Mouse (Mus musculus): Measurements from ENCODE around the gene Ddhd1. TPM values are rescaled to one million over a fixed set of nuclear protein-coding genes. Genes with fewer than 3 reads are reported as not detected.

The Ddhd1 gene
- polyA plus RNA-seq, 1 experiment from 2014 or later, result 15.0 TPM

- H3K36me3 ChIP-seq (ENCODE audit: control insufficient read depth, insufficient read depth, low read length), result no peaks in the 10 kb centered on the region
- WGBS, result 77% methylated on average over 4 of the region's 4 CpGs
- H3K4me2 ChIP-seq (replicated peaks; ENCODE audit: low read depth, low read length), result no peak overlapping the region
- no peaks in the 10 kb centered on the region for H3K27me3 ChIP-seq (ENCODE audit: control insufficient read depth, insufficient read depth, low read length)
- no peak overlapping the region for H3K9ac ChIP-seq (ENCODE audit: low read depth, low read length)
- no peak overlapping the region for H3K27ac ChIP-seq (ENCODE audit: low read depth, low read length)
- ATAC-seq (ENCODE audit: low FRiP score) (no peak), DNase-seq (ENCODE audit: low spot score) (no peak)
- H3K4me3 ChIP-seq (ENCODE audit: low read depth, low read length), result no peak overlapping the region
- no peaks in the 10 kb centered on the region for H3K9me3 ChIP-seq (ENCODE audit: control insufficient read depth, low read length)
- no peaks in the 10 kb centered on the region for H3K4me1 ChIP-seq (replicated peaks; ENCODE audit: control insufficient read depth, insufficient read depth, low read length)
Observed at GRCm38 (mm10) chr14:45552431-45552830, 105.5 kb downstream of the Ddhd1 start.

GRCm38 (mm10) chr14:45551121-45551768 is 106.7 kb downstream of the Ddhd1 start:
- no peak overlapping the region for H3K9ac ChIP-seq (ENCODE audit: low read depth, low read length)
- H3K27ac ChIP-seq (ENCODE audit: low read depth, low read length), result no peak overlapping the region
- no peaks in the 10 kb centered on the region for H3K36me3 ChIP-seq (ENCODE audit: control insufficient read depth, insufficient read depth, low read length)
- H3K4me3 ChIP-seq (ENCODE audit: low read depth, low read length), result no peak overlapping the region
- no peaks in the 10 kb centered on the region for H3K27me3 ChIP-seq (ENCODE audit: control insufficient read depth, insufficient read depth, low read length)
- peak; percentile 82 for DNase-seq (ENCODE audit: low spot score)
- no peak overlapping the region; the same call in 1 of the 2 replicates for H3K4me2 ChIP-seq (replicated peaks; ENCODE audit: low read depth, low read length)
- WGBS, result 63% methylated on average over 17 of the region's 17 CpGs
- H3K4me1 ChIP-seq (replicated peaks; ENCODE audit: control insufficient read depth, insufficient read depth, low read length), result no peaks in the 10 kb centered on the region
- peak; percentile 80 for ATAC-seq (ENCODE audit: low FRiP score)
- H3K9me3 ChIP-seq (ENCODE audit: control insufficient read depth, low read length), result no peaks in the 10 kb centered on the region

GRCm38 (mm10) chr14:45550010-45550647 is 107.8 kb downstream of the Ddhd1 start:
- ATAC-seq (ENCODE audit: low FRiP score) (no peak), DNase-seq (ENCODE audit: low spot score) (no peak)
- no peak overlapping the region for H3K9ac ChIP-seq (ENCODE audit: low read depth, low read length)
- no peaks in the 10 kb centered on the region for H3K27me3 ChIP-seq (ENCODE audit: control insufficient read depth, insufficient read depth, low read length)
- 74% methylated on average over 13 of the region's 13 CpGs for WGBS
- H3K4me1 ChIP-seq (replicated peaks; ENCODE audit: control insufficient read depth, insufficient read depth, low read length), result no peaks in the 10 kb centered on the region
- no peak overlapping the region for H3K4me2 ChIP-seq (replicated peaks; ENCODE audit: low read depth, low read length)
- no peaks in the 10 kb centered on the region for H3K36me3 ChIP-seq (ENCODE audit: control insufficient read depth, insufficient read depth, low read length)
- no peak overlapping the region for H3K27ac ChIP-seq (ENCODE audit: low read depth, low read length)
- no peaks in the 10 kb centered on the region for H3K9me3 ChIP-seq (ENCODE audit: control insufficient read depth, low read length)
- no peak overlapping the region for H3K4me3 ChIP-seq (ENCODE audit: low read depth, low read length)

GRCm38 (mm10) chr14:45548118-45548517 is 109.8 kb downstream of the Ddhd1 start:
- no peaks in the 10 kb centered on the region for H3K36me3 ChIP-seq (ENCODE audit: control insufficient read depth, insufficient read depth, low read length)
- no peak overlapping the region for H3K4me3 ChIP-seq (ENCODE audit: low read depth, low read length)
- ATAC-seq (ENCODE audit: low FRiP score) (no peak), DNase-seq (ENCODE audit: low spot score) (no peak)
- no peak overlapping the region for H3K4me2 ChIP-seq (replicated peaks; ENCODE audit: low read depth, low read length)
- H3K9ac ChIP-seq (ENCODE audit: low read depth, low read length), result no peak overlapping the region
- no peaks in the 10 kb centered on the region for H3K9me3 ChIP-seq (ENCODE audit: control insufficient read depth, low read length)
- WGBS, result 75% methylated on average over 3 of the region's 3 CpGs
- H3K4me1 ChIP-seq (replicated peaks; ENCODE audit: control insufficient read depth, insufficient read depth, low read length), result no peaks in the 10 kb centered on the region
- no peak overlapping the region for H3K27ac ChIP-seq (ENCODE audit: low read depth, low read length)
- H3K27me3 ChIP-seq (ENCODE audit: control insufficient read depth, insufficient read depth, low read length), result no peaks in the 10 kb centered on the region

- H3K4me2 ChIP-seq (replicated peaks; ENCODE audit: low read depth, low read length), result no peak overlapping the region
- no peak overlapping the region for H3K9ac ChIP-seq (ENCODE audit: low read depth, low read length)
- WGBS, result 84% methylated on average over 7 of the region's 7 CpGs
- no peaks in the 10 kb centered on the region for H3K9me3 ChIP-seq (ENCODE audit: control insufficient read depth, low read length)
- H3K4me3 ChIP-seq (ENCODE audit: low read depth, low read length), result no peak overlapping the region
- no peak overlapping the region for H3K27ac ChIP-seq (ENCODE audit: low read depth, low read length)
- H3K27me3 ChIP-seq (ENCODE audit: control insufficient read depth, insufficient read depth, low read length), result no peaks in the 10 kb centered on the region
- H3K36me3 ChIP-seq (ENCODE audit: control insufficient read depth, insufficient read depth, low read length), result no peaks in the 10 kb centered on the region
- DNase-seq (ENCODE audit: low spot score) (no peak), ATAC-seq (ENCODE audit: low FRiP score) (no peak)
- H3K4me1 ChIP-seq (replicated peaks; ENCODE audit: control insufficient read depth, insufficient read depth, low read length), result no peaks in the 10 kb centered on the region
Observed at GRCm38 (mm10) chr14:45544905-45545304, 113.0 kb downstream of the Ddhd1 start.

- Histone ChIP-seq H3K9me3 (ENCODE audit: control insufficient read depth, low read length) (no peaks in the 10 kb centered on the region), H3K27me3 (ENCODE audit: control insufficient read depth, insufficient read depth, low read length) (no peaks in the 10 kb centered on the region), H3K36me3 (ENCODE audit: control insufficient read depth, insufficient read depth, low read length) (no peaks in the 10 kb centered on the region), H3K4me2 (replicated peaks; ENCODE audit: low read depth, low read length) (no peak overlapping the region), H3K4me3 (ENCODE audit: low read depth, low read length) (no peak overlapping the region), H3K27ac (ENCODE audit: low read depth, low read length) (no peak overlapping the region), H3K9ac (ENCODE audit: low read depth, low read length) (no peak overlapping the region), H3K4me1 (replicated peaks; ENCODE audit: control insufficient read depth, insufficient read depth, low read length) (no peaks in the 10 kb centered on the region)
- ATAC-seq (ENCODE audit: low FRiP score) (no peak), DNase-seq (ENCODE audit: low spot score) (no peak)
- WGBS, result 79% methylated on average over 5 of the region's 6 CpGs
Observed at GRCm38 (mm10) chr14:45544026-45544425, 113.9 kb downstream of the Ddhd1 start.

GRCm38 (mm10) chr14:45539659-45540468 is 118.1 kb downstream of the Ddhd1 start:
- H3K4me1 ChIP-seq (replicated peaks; ENCODE audit: control insufficient read depth, insufficient read depth, low read length), result no peaks in the 10 kb centered on the region
- DNase-seq (ENCODE audit: low spot score), result peak; percentile 85
- 51% methylated on average over 12 of the region's 12 CpGs for WGBS
- ATAC-seq (ENCODE audit: low FRiP score), result peak; percentile 69
- no peak overlapping the region for H3K27ac ChIP-seq (ENCODE audit: low read depth, low read length)
- no peak overlapping the region for H3K4me2 ChIP-seq (replicated peaks; ENCODE audit: low read depth, low read length)
- no peak overlapping the region for H3K4me3 ChIP-seq (ENCODE audit: low read depth, low read length)
- no peaks in the 10 kb centered on the region for H3K36me3 ChIP-seq (ENCODE audit: control insufficient read depth, insufficient read depth, low read length)
- no peaks in the 10 kb centered on the region for H3K27me3 ChIP-seq (ENCODE audit: control insufficient read depth, insufficient read depth, low read length)
- H3K9me3 ChIP-seq (ENCODE audit: control insufficient read depth, low read length), result no peaks in the 10 kb centered on the region
- no peak overlapping the region for H3K9ac ChIP-seq (ENCODE audit: low read depth, low read length)

All from hindbrain, embryonic 11.5 days (tissue).